Mouse (Mus musculus) heart, postnatal 0 days (tissue): Measurements from ENCODE around the gene Map3k7cl.

Experiments used
- CTCF ChIP-seq: IDR thresholded peaks from 2 replicates; pipeline ENCODE4 v1.5.1; 2016; ENCODE audit warnings: antibody characterized with exemption, control low read depth, low read depth
- EP300 ChIP-seq: IDR thresholded peaks from 2 replicates; pipeline ENCODE4 v1.6.1; 2016; ENCODE audit warnings: antibody characterized with exemption, low read depth

- TF ChIP-seq CTCF (no peak), EP300 (no peak)
Observed at GRCm38 (mm10) chr16:87564564-87564963, 11.4 kb downstream of the Map3k7cl start.
